11 mouse cellular contexts compared by ENCODE assay signal in the genomic region with DNA sequence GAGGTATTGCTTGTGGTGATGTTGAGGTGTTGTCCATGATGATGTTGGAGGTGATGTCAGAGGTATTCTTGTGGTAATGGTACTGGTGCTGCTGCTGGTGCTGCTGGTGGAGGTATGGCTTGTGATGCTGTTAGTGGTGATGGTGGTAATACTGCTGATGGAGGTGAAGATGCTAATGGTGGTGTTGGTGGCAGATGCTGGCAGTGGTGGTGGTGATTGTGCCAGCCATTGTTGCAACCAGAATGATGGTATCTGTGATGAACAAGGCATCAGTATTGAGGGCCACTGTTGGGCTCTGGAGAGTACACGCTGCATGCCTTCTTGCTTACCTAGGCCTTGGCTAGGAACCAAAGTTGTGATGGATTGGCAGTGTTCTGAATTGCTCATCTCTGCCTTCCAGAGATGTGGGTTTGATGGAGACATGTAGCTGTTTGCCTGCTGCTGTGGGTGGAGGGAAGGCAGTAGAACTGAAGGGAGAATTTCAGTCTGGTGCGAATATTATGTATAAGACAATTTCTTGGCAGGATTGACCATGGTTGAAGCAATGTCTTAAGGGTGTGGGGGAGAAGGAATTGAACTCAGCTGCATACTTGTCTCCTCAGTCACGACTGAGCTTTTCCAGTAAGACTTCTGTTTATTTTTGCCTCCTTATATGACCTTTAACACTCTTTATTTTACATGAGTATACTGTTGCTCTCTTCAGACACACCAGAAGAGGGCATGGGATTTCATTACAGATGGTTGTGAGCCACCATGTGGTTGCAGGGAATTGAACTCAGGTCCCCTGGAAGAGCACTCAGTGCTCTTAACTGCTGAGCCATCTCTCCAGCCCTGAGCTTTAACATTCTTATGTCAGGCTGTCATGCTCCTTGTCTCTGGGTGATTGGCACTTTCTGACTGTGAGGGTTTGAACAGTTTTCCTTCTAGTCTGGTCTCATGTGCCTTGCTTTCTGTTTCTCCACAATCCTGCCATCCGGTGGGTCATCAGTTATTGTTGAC. TPM values are rescaled to one million over a fixed set of nuclear protein-coding genes. Genes with fewer than 3 reads are reported as not detected.
DNase-seq lines count a peak whose midpoint lies in the region; ATAC-seq and TF ChIP-seq lines count a peak whose summit lies in the region.
"Had no signal": no experiment of that assay in that cellular context is flagged by ENCODE, and none has a peak within 500 bp of the region (broad histone marks: within the 10 kb centered on the region; RNA-seq: fewer than 3 reads in every experiment).

No protein-coding gene starts in this region.

- H3K4me1 ChIP-seq in embryonic facial prominence, embryonic 13.5 days: peaks cover 35% of the 10 kb centered on the region
- 0 out of 2 replicates have a peak, but pooled peaks cover 5% of the 10 kb centered on the region for H3K4me1 ChIP-seq in embryonic facial prominence, embryonic 10.5 days
- H3K4me1 ChIP-seq in kidney, adult 2 months (ENCODE audit: control insufficient read depth, insufficient read depth, low read length): no peaks in the 10 kb centered on the region
- peaks cover 17% of the 10 kb centered on the region for H3K4me1 ChIP-seq in embryonic fibroblast, embryonic 13.5 days (ENCODE audit: control insufficient read depth, insufficient read depth, low read length)
- H3K4me1 ChIP-seq in forebrain, embryonic 13.5 days: peaks cover 10% of the 10 kb centered on the region

- H3K4me2 ChIP-seq in embryonic facial prominence, embryonic 13.5 days: no peak overlapping the region
- no peak overlapping the region for H3K4me2 ChIP-seq in forebrain, embryonic 13.5 days

- no peak for ATAC-seq in embryonic facial prominence, embryonic 13.5 days (ENCODE audit: insufficient number of reproducible peaks, insufficient read depth, low FRiP score, low TSS enrichment, low read depth)
- no peak for ATAC-seq in forebrain, embryonic 13.5 days
- ATAC-seq: CD4-positive, CD25-positive, alpha-beta regulatory T cell, adult 4 months; forebrain, embryonic 14.5 days had no signal

- H3K9ac ChIP-seq in embryonic facial prominence, embryonic 13.5 days: no peak overlapping the region
- no peak overlapping the region for H3K9ac ChIP-seq in forebrain, embryonic 13.5 days
- H3K9ac ChIP-seq: liver, embryonic 14.5 days had no signal

- H3K27me3 ChIP-seq in embryonic facial prominence, embryonic 13.5 days: no peaks in the 10 kb centered on the region
- no peaks in the 10 kb centered on the region for H3K27me3 ChIP-seq in embryonic facial prominence, embryonic 10.5 days (replicated peaks; ENCODE audit: low read depth, poor library complexity, severe bottlenecking)
- no peaks in the 10 kb centered on the region for H3K27me3 ChIP-seq in kidney, adult 2 months (replicated peaks; ENCODE audit: control insufficient read depth, insufficient read depth, low read length)
- H3K27me3 ChIP-seq in forebrain, embryonic 13.5 days: no peaks in the 10 kb centered on the region

- 78% methylated on average over 4 of the region's 4 CpGs for WGBS in embryonic facial prominence, embryonic 13.5 days
- WGBS in embryonic facial prominence, embryonic 10.5 days: 85% methylated on average over 4 of the region's 4 CpGs
- 73% methylated on average over 4 of the region's 4 CpGs for WGBS in kidney, adult 2 months
- WGBS in forebrain, embryonic 13.5 days: 91% methylated on average over 4 of the region's 4 CpGs

- H3K4me3 ChIP-seq in embryonic facial prominence, embryonic 13.5 days: no peak overlapping the region
- H3K4me3 ChIP-seq in embryonic facial prominence, embryonic 10.5 days: no peak overlapping the region
- no peak overlapping the region for H3K4me3 ChIP-seq in kidney, adult 2 months (ENCODE audit: insufficient read depth, low read depth, low read length)
- H3K4me3 ChIP-seq in embryonic fibroblast, embryonic 13.5 days (ENCODE audit: insufficient read depth, low read length): no peak overlapping the region
- H3K4me3 ChIP-seq in forebrain, embryonic 13.5 days: no peak overlapping the region

- no peaks in the 10 kb centered on the region for H3K36me3 ChIP-seq in embryonic facial prominence, embryonic 13.5 days
- H3K36me3 ChIP-seq in embryonic facial prominence, embryonic 10.5 days (replicated peaks): no peaks in the 10 kb centered on the region
- no peaks in the 10 kb centered on the region for H3K36me3 ChIP-seq in kidney, adult 2 months (ENCODE audit: control insufficient read depth, insufficient read depth, low read length)
- H3K36me3 ChIP-seq in forebrain, embryonic 13.5 days (ENCODE audit: poor library complexity, severe bottlenecking): no peaks in the 10 kb centered on the region

- no peak for TF ChIP-seq POLR2A in kidney, adult 2 months (IDR thresholded peaks at IDR 0.05; ENCODE audit: low read depth, low read length)
- no peak for TF ChIP-seq POLR2A in embryonic fibroblast, embryonic 13.5 days (IDR thresholded peaks at IDR 0.05; ENCODE audit: low read depth, low read length)

- peak overlapping the region; percentile 68 for H3K27ac ChIP-seq in embryonic facial prominence, embryonic 13.5 days
- H3K27ac ChIP-seq in embryonic facial prominence, embryonic 10.5 days (replicated peaks): no peak overlapping the region
- 0 out of 2 replicates have a peak overlapping the region, but pooled peaks have one; percentile 26 for H3K27ac ChIP-seq in kidney, adult 2 months (ENCODE audit: insufficient read depth, low read depth, low read length)
- peak overlapping the region; percentile 92 for H3K27ac ChIP-seq in embryonic fibroblast, embryonic 13.5 days (ENCODE audit: insufficient read depth, low read length)
- no peak overlapping the region for H3K27ac ChIP-seq in forebrain, embryonic 13.5 days
- H3K27ac ChIP-seq: liver, embryonic 14.5 days had no signal

- no peak for TF ChIP-seq CTCF in kidney, adult 2 months (conservative IDR thresholded peaks at IDR 0.05; ENCODE audit: insufficient read depth, insufficient read length, low read depth, low read length)
- TF ChIP-seq CTCF in embryonic fibroblast, embryonic 13.5 days (IDR thresholded peaks at IDR 0.05; ENCODE audit: borderline replicate concordance, insufficient read depth, low read length): no peak

- no peaks in the 10 kb centered on the region for H3K9me3 ChIP-seq in embryonic facial prominence, embryonic 13.5 days
- H3K9me3 ChIP-seq in embryonic facial prominence, embryonic 10.5 days: no peaks in the 10 kb centered on the region
- no peaks in the 10 kb centered on the region for H3K9me3 ChIP-seq in forebrain, embryonic 13.5 days (replicated peaks)

- DNase-seq in embryonic facial prominence, embryonic 10.5 days (ENCODE audit: low spot score): no peak
- DNase-seq in kidney, adult 2 months: no peak
- DNase-seq in kidney, adult 11 months: no peak
- DNase-seq in 3T3-L1 (ENCODE audit: low read depth, low spot score): peak; percentile 86
- DNase-seq in ovary, adult 18-20 months (ENCODE audit: low spot score): no peak

RNA-seq across cellular contexts. Expression of a gene that starts 55.1 kb away (rescaled TPM):
- polyA plus RNA-seq in embryonic facial prominence, embryonic 13.5 days (2015; fragmentation: Nextera tagmentation; extraction: Ambion mirVana): 15.0 and 16.1 TPM in 2 replicates
- 5.4 and 8.5 TPM in 2 replicates for polyA plus RNA-seq in embryonic facial prominence, embryonic 10.5 days (2016; fragmentation: Nextera tagmentation; extraction: Ambion mirVana)
- polyA plus RNA-seq in kidney, adult 2 months (2012; rRNA removed): 1.1 and 1.5 TPM in 2 replicates
- 12.8 and 15.9 TPM in 2 replicates for polyA plus RNA-seq in embryonic fibroblast, embryonic 13.5 days (2011; ENCODE audit: insufficient read length, low read depth, missing spikeins)
- polyA plus RNA-seq in forebrain, embryonic 13.5 days (2015; fragmentation: Nextera tagmentation; extraction: Ambion mirVana): 20.2 and 21.1 TPM in 2 replicates
- polyA plus RNA-seq: CD4-positive, CD25-positive, alpha-beta regulatory T cell, adult 4 months had no signal

Comparison
In these comparisons a context has a peak if more than half of its experiments do, and no peak if none do; other contexts are left out.
1. H3K27ac ChIP-seq: peak in embryonic facial prominence, embryonic 13.5 days (single experiment), kidney, adult 2 months (single experiment) and embryonic fibroblast, embryonic 13.5 days (single experiment); none in embryonic facial prominence, embryonic 10.5 days (single experiment) and forebrain, embryonic 13.5 days (single experiment).